Mouse (Mus musculus) naive thymus-derived CD4-positive, alpha-beta T cell, adult 2 months (primary cell): Measurements from ENCODE around the gene Olfr1277.

ENCODE experiments used
- DNase-seq: peaks from one replicate; pipeline ENCODE4 v3.0.0-alpha.2; 2011; ENCODE audit warnings: low read depth

Gene Olfr1277

DNA sequence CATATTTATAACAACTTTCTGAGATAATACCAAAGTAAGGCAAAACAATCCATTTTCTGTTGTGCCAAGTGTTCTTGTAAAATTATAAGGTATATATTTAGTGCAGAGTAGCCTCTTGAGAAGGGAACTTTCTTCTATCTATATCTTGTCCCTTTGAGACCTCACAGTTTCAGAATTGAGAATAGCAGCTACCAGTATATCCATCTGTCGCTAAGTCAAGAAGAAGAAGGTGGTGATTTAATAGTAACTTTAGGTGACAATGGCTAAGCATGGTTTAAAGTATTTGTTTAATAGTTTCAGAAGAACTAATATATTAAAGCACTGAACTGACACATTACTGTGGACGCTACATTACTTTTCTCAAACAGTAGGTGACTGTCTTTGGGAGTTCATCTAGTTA, at the start of gene Olfr1277:
TSS of gene Olfr1277 (minus strand) at position 101 of the 400 bp plus-strand sequence.
- no peak for DNase-seq

DNA sequence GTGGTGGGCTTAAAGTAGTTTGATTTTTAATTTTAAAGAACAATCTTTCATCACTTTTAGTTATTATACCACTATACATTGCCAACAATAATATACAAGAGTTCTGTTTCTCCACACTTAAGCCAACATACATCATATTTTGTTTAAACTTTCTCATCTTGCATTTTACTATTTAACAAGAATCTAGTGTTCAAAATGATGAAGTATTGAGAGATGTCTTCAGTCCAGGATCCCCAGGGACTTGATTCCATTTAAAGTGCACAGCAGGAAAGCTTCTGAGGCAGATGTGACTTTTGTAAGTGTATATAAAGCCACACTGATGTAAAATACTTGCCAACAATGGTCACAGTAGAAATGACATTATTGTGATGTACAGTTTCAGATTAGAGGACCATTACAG, 39.8 kb upstream of the Olfr1277 start, which contains the start of gene Olfr1280:
TSS of gene Olfr1280 (plus strand) at position 301 of the 400 bp plus-strand sequence.
- DNase-seq = no peak

DNA sequence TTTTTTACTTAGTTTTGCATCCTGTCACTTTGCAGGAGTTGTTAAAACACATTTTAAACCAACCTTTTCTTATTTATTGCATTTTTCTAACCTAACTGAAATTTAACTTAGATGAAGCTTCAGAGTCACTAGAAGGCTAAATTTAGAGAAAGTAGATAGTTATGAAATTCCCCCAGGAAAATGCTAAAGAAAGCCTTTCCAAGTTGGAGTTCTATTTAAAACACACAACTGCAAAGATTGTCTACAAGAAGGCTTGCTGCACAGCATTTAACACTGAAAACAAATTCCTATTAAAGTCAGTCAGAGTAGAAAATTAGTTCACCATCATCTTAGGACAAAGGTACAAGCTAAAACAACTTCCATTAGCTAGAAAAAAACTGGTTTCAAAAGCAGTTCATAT, 26.5 kb upstream of the Olfr1277 start, which contains the start of gene Olfr1279:
TSS of gene Olfr1279 (plus strand) at position 262 of the 400 bp plus-strand sequence.
- no peak for DNase-seq

DNA sequence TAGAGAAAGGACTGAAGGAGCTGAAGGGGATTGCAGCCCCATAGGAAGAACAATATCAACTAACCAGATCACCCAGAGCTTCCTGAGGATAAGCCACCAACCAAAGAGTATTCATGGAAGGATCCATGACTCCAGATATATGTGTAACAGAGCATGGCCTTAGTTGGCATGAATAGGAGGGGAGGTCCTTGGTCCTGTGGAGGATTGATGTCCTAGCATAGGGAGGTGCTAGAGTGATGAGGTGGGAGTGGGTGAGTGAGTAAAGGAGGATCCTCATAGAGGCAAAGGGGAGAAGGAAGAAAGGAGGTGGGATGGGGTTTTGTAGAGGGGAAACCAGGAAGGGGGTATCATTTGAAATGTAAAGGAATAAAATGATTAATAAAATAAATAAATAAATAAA, 24.6 kb upstream of the Olfr1277 start:
- DNase-seq = no peak

DNA sequence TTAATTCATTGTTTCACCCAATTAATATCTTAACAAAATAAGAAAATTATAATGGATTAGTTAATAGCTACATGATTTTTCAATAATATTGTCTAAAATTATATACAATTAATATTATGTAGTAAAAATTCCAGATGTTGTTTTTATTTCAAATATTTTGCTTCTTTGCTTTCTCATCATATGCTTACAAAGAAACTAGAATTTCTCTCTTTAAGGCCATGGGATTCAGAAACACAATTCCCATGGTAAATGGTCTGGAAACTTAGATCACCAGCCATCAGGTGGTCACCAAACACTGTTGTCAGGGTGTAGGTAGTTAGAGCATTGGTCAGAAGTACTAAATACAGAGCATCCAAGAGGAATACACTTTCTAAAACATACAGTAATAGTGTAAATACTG, 15.9 kb upstream of the Olfr1277 start, which contains the start of gene Olfr1278:
TSS of gene Olfr1278 (plus strand) at position 301 of the 400 bp plus-strand sequence.
- no peak for DNase-seq

DNA sequence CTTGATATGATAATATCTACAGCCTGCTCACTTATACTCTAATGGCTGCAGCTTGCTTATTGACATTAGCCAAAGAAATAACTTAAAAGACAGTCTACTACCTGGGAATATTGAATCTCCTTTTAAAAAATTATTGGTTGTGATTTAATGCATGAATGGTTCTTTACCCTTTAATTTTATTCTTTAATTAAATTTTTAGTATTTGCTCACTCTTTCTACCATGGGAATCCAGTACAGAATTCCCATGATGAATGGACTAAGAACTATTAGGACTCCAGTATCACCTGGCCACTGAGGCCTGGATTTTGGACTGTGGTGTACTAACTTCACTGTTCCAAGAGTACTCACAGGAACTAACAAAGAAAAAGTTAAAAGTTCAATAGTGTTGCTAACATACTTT, 19.7 kb downstream of the Olfr1277 start, which contains the start of gene Olfr1276:
TSS of gene Olfr1276 (plus strand) at position 301 of the 400 bp plus-strand sequence.
- DNase-seq = no peak

DNA sequence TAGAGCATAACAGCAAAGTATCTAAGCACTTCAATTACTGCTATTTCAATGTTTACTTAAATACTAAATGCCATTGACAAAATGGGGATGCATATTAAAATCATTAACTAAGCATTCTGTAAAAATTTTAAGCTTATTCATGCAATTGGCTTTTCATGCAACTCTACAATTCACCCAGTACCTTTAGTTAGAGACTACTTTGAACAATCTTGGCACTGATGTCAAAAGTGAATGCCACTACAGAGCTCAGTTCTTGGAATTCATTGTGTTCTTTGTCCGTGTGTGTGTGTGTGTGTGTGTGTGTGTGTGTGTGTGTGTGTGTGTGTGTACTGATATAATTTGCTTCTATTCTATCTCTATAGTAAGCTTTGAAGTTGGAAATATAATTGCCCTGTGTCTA, 38.7 kb downstream of the Olfr1277 start, which contains the start of gene Olfr1275:
TSS of gene Olfr1275 (minus strand) at position 101 of the 400 bp plus-strand sequence.
- no peak for DNase-seq

DNA sequence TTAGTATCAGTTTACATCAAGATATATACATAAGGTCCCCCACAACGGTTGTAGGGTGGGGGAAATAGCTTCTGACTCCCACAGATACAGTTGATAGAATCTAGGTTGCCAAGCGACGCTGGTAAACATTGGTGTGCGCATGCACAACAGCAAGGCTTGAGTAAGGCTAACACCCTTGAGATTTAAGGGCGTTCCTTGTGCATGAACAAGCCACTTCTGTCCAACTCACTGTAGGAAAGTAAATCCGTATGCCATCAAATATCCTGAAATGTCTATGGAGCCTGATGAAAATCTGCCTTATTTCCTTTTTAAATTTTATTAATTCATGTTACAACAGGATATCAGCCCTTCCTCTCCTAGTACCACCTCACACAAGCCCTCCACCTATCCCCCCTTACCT, 44.4 kb downstream of the Olfr1277 start, which contains the start of gene 4930430A15Rik:
TSS of gene 4930430A15Rik (minus strand) at position 101 of the 400 bp plus-strand sequence.
- DNase-seq = no peak
